24 mouse cellular contexts compared by ENCODE assay signal in the genomic region with DNA sequence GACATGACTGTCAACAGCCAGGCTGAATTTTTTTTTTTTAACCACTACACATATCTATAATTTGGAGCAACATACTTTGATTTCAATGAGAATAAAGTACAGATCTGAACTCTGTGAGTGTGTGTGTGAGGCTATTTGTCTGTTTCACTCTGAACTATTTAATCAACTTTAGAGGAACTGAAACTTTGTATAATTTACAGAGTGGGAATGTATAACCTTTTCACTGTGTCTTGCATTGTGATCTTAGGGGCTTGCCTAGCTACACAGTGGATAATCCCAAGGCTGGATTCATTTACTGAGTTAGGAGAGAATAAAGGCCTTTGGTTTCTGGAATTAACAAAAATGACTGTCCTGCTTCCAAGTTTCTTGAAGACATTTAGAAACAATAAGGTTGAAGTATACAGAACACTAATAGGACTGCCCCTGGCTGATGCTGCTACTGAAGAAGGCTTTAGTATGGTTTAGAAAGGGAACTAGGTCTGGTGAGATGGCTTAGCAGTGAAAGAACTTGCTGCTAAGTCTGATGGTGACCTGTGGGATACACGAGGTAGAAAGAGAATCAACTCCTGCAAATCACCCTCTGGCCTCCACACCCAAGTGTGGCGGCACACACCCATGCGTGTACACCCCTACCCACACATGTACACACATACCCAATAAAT. TPM values are rescaled to one million over a fixed set of nuclear protein-coding genes. Genes with fewer than 3 reads are reported as not detected.
DNase-seq lines count a peak whose midpoint lies in the region; ATAC-seq lines count a peak whose summit lies in the region.
"Had no signal": no experiment of that assay in that cellular context is flagged by ENCODE, and none has a peak within 500 bp of the region (broad histone marks: within the 10 kb centered on the region; RNA-seq: fewer than 3 reads in every experiment).

No protein-coding gene starts in this region.

- peak overlapping the region; percentile 62 for H3K27ac ChIP-seq in heart, embryonic 13.5 days (replicated peaks)
- no peak overlapping the region for H3K27ac ChIP-seq in midbrain, embryonic 11.5 days (ENCODE audit: low read depth, low read length)
- no peak overlapping the region for H3K27ac ChIP-seq in midbrain, embryonic 15.5 days
- H3K27ac ChIP-seq: embryonic facial prominence, embryonic 13.5 days; forebrain, embryonic 12.5 days; hindbrain, embryonic 10.5 days; intestine, embryonic 15.5 days; midbrain, embryonic 13.5 days; neural tube, embryonic 12.5 days had no signal

- 0 out of 2 replicates have a peak overlapping the region, but pooled peaks have one; percentile 7 for H3K9ac ChIP-seq in heart, embryonic 13.5 days
- H3K9ac ChIP-seq in midbrain, embryonic 11.5 days (ENCODE audit: low read length): no peak overlapping the region
- H3K9ac ChIP-seq in midbrain, embryonic 15.5 days: no peak overlapping the region
- H3K9ac ChIP-seq: embryonic facial prominence, embryonic 13.5 days; forebrain, embryonic 12.5 days; intestine, embryonic 15.5 days; midbrain, embryonic 13.5 days; neural tube, embryonic 12.5 days had no signal

- no peak overlapping the region for H3K4me2 ChIP-seq in heart, embryonic 13.5 days
- H3K4me2 ChIP-seq in midbrain, embryonic 11.5 days: no peak overlapping the region
- H3K4me2 ChIP-seq in midbrain, embryonic 15.5 days: no peak overlapping the region
- H3K4me2 ChIP-seq: embryonic facial prominence, embryonic 13.5 days; forebrain, embryonic 12.5 days; intestine, embryonic 15.5 days; midbrain, embryonic 13.5 days; neural tube, embryonic 12.5 days had no signal

- no peak overlapping the region for H3K4me3 ChIP-seq in heart, embryonic 13.5 days
- H3K4me3 ChIP-seq in midbrain, embryonic 11.5 days (ENCODE audit: low read depth, low read length): no peak overlapping the region
- no peak overlapping the region for H3K4me3 ChIP-seq in midbrain, embryonic 15.5 days
- H3K4me3 ChIP-seq: embryonic facial prominence, embryonic 13.5 days; erythroblast, embryonic 14.5 days; forebrain, embryonic 12.5 days; hindbrain, embryonic 10.5 days; intestine, embryonic 15.5 days; midbrain, embryonic 13.5 days; neural tube, embryonic 12.5 days had no signal

- no peaks in the 10 kb centered on the region for H3K9me3 ChIP-seq in heart, embryonic 13.5 days
- H3K9me3 ChIP-seq in midbrain, embryonic 11.5 days (ENCODE audit: control insufficient read depth, low read length): no peaks in the 10 kb centered on the region
- H3K9me3 ChIP-seq in midbrain, embryonic 15.5 days: no peaks in the 10 kb centered on the region
- H3K9me3 ChIP-seq: embryonic facial prominence, embryonic 13.5 days; forebrain, embryonic 12.5 days; hindbrain, embryonic 10.5 days; intestine, embryonic 15.5 days; midbrain, embryonic 13.5 days; neural tube, embryonic 12.5 days had no signal

- ATAC-seq in heart, embryonic 13.5 days (ENCODE audit: extremely low read depth, insufficient number of reproducible peaks, low FRiP score, low TSS enrichment): no peak
- ATAC-seq in midbrain, embryonic 11.5 days (ENCODE audit: low FRiP score): no peak
- ATAC-seq in midbrain, embryonic 15.5 days (replicated peaks): no peak
- ATAC-seq in common myeloid progenitor, adult 5-6 weeks (replicated peaks; ENCODE audit: low read depth, poor library complexity, severe bottlenecking): peak; percentile 50
- ATAC-seq: hindbrain, embryonic 16.5 days; intestine, embryonic 15.5 days; midbrain, embryonic 13.5 days had no signal

- no peaks in the 10 kb centered on the region for H3K27me3 ChIP-seq in heart, embryonic 13.5 days (replicated peaks)
- H3K27me3 ChIP-seq in midbrain, embryonic 11.5 days (ENCODE audit: control insufficient read depth, insufficient read depth, low read length): no peaks in the 10 kb centered on the region
- no peaks in the 10 kb centered on the region for H3K27me3 ChIP-seq in midbrain, embryonic 15.5 days (replicated peaks)
- H3K27me3 ChIP-seq in splenic B cell, adult 2 months (ENCODE audit: control insufficient read depth, insufficient read depth, low read length, poor library complexity, severe bottlenecking): no peaks in the 10 kb centered on the region
- H3K27me3 ChIP-seq: embryonic facial prominence, embryonic 13.5 days; forebrain, embryonic 12.5 days; intestine, embryonic 15.5 days; midbrain, embryonic 13.5 days; neural tube, embryonic 12.5 days had no signal

- 72% methylated on average over 3 of the region's 3 CpGs for WGBS in heart, embryonic 13.5 days
- 82% methylated on average over 3 of the region's 3 CpGs for WGBS in midbrain, embryonic 11.5 days
- 87% methylated on average over 3 of the region's 3 CpGs for WGBS in midbrain, embryonic 15.5 days

- intact Hi-C loops in heart, postnatal 14 days (cut with DNase I): loop anchor here (5.0 kb wide), 1 partner anchor 40 kb away; no protein-coding TSS in a partner anchor

- peaks cover 33% of the 10 kb centered on the region for H3K36me3 ChIP-seq in heart, embryonic 13.5 days
- peaks cover 3% of the 10 kb centered on the region; the same call in 1 of the 2 replicates for H3K36me3 ChIP-seq in midbrain, embryonic 11.5 days (ENCODE audit: control insufficient read depth, insufficient read depth, low read length)
- 0 out of 2 replicates have a peak, but pooled peaks cover 3% of the 10 kb centered on the region for H3K36me3 ChIP-seq in midbrain, embryonic 15.5 days (replicated peaks)
- H3K36me3 ChIP-seq in splenic B cell, adult 2 months (ENCODE audit: control insufficient read depth, insufficient read depth, low read length, poor library complexity, severe bottlenecking): no peaks in the 10 kb centered on the region
- H3K36me3 ChIP-seq: intestine, embryonic 15.5 days had no signal

- peaks cover 64% of the 10 kb centered on the region for H3K4me1 ChIP-seq in heart, embryonic 13.5 days
- H3K4me1 ChIP-seq in midbrain, embryonic 11.5 days (ENCODE audit: control insufficient read depth, insufficient read depth, low read length): no peaks in the 10 kb centered on the region
- no peaks in the 10 kb centered on the region for H3K4me1 ChIP-seq in midbrain, embryonic 15.5 days
- H3K4me1 ChIP-seq: forebrain, embryonic 12.5 days; hindbrain, embryonic 10.5 days; midbrain, embryonic 13.5 days; neural tube, embryonic 12.5 days had no signal

- DNase-seq in heart, postnatal 14 days: no peak
- peak; percentile 67 for DNase-seq in midbrain, embryonic 11.5 days (ENCODE audit: low spot score, missing footprints)
- peak; percentile 44 for DNase-seq in splenic B cell, adult 2 months (ENCODE audit: low read depth, low spot score)
- no peak for DNase-seq in right cerebral cortex, postnatal 4 days
- DNase-seq: adrenal gland, postnatal 25 days; cerebellum, postnatal 14 days; embryo, embryonic 11 days; kidney, adult 9 months; kidney, postnatal 14 days; layer of hippocampus, postnatal 36 days; retina, postnatal 1 day; right cerebral cortex, postnatal 25 days; thymus, adult 2 months had no signal

RNA-seq across cellular contexts. Expression of gene N4bp1, which starts 22.8 kb away (rescaled TPM):
- polyA plus RNA-seq in heart, embryonic 13.5 days (2015; fragmentation: Nextera tagmentation; extraction: Ambion mirVana): 6.2 and 6.7 TPM in 2 replicates
- 10 to 100 TPM; 17.1 to 18.0 TPM for total RNA-seq in heart, postnatal 14 days (2021)
- 10.2 and 10.8 TPM in 2 replicates for polyA plus RNA-seq in midbrain, embryonic 11.5 days (2014; fragmentation: Nextera tagmentation; extraction: Ambion mirVana)
- polyA plus RNA-seq in midbrain, embryonic 15.5 days (2015; fragmentation: Nextera tagmentation; extraction: Ambion mirVana): 11.4 and 11.8 TPM in 2 replicates
- total RNA-seq in common myeloid progenitor, adult 5-6 weeks (2017): 15.8 and 16.1 TPM in 2 replicates

Comparison
In these comparisons a context has a peak if more than half of its experiments do, and no peak if none do; other contexts are left out.
1. DNase-seq: peak in midbrain, embryonic 11.5 days (single experiment) and splenic B cell, adult 2 months (single experiment); none in heart, postnatal 14 days (0 of 2) and right cerebral cortex, postnatal 4 days (single experiment).